Mouse (Mus musculus) heart, embryonic 10.5 days (tissue): ENCODE measurements around the gene Klkb1. TPM values are rescaled to one million over a fixed set of nuclear protein-coding genes. Genes with fewer than 3 reads are reported as not detected.

Source experiments
- DNase-seq: peaks from one replicate; pipeline ENCODE4 v3.0.0-alpha.2; 2017; ENCODE audit warnings: low spot score
- H3K27ac ChIP-seq: fragments of 300-500 bp; sonication (generic); 2 replicates; pipeline ENCODE4 v1.5.1; 2016; ENCODE audit warnings: mild to moderate bottlenecking
- H3K27me3 ChIP-seq: fragments of 300-500 bp; sonication (generic); 2 replicates; pipeline ENCODE4 v1.6.1; 2016; ENCODE audit warnings: mild to moderate bottlenecking; ENCODE audit not compliant: poor library complexity, insufficient read depth, severe bottlenecking
- H3K36me3 ChIP-seq: fragments of 300-500 bp; sonication (generic); 2 replicates; pipeline ENCODE4 v1.6.1; 2016; ENCODE audit warnings: mild to moderate bottlenecking, moderate library complexity
- H3K4me1 ChIP-seq: fragments of 300-500 bp; sonication (generic); 2 replicates; pipeline ENCODE4 v1.6.1; 2016; ENCODE audit warnings: mild to moderate bottlenecking
- H3K4me3 ChIP-seq: fragments of 300-500 bp; sonication (generic); 2 replicates; pipeline ENCODE4 v1.5.1; 2016; ENCODE audit warnings: mild to moderate bottlenecking, moderate library complexity
- H3K9me3 ChIP-seq: fragments of 300-500 bp; sonication (generic); 2 replicates; pipeline ENCODE4 v1.6.1; 2016; ENCODE audit warnings: mild to moderate bottlenecking, moderate library complexity
- WGBS: fragments of 180-500 bp; shearing (Covaris S2); methylation state at CpG from one replicate; pipeline ENCODE4 v1.1.7; 2016; 5-methylcytosine and 5-hydroxymethylcytosine counted together
- polyA plus RNA-seq: library from polyadenylated mRNA; unstranded; fragments of >200 nt; fragmentation: Nextera tagmentation; extraction: Ambion mirVana; gene quantifications from 2 replicates; pipeline ENCODE4 v1.2.1, GENCODE M21; 2016

Gene Klkb1
- polyA plus RNA-seq, 1 experiment from 2014 or later: not detected

GRCm38 (mm10) chr8:45308366-45308765 lies 13.7 kb upstream of the Klkb1 start, which contains the start of gene Gm45753:
Gene Gm45753, minus strand, starts transcription at chr8:45308466.
- Histone ChIP-seq H3K4me3 (no peak within 1 kb of the TSS), H3K36me3 (no peaks in the 10 kb centered on the region), H3K27me3 (no peaks in the 10 kb centered on the region), H3K9me3 (no peaks in the 10 kb centered on the region), H3K27ac (no peak within 1 kb of the TSS), H3K4me1 (no peaks in the 10 kb centered on the region)
- 92% methylated on average over 13 of the region's 13 CpGs for WGBS
- no peak for DNase-seq

GRCm38 (mm10) chr8:45305479-45305878 lies 10.8 kb upstream of the Klkb1 start:
- Histone ChIP-seq H3K9me3 (no peaks in the 10 kb centered on the region), H3K27me3 (no peaks in the 10 kb centered on the region), H3K27ac (no peak overlapping the region), H3K4me1 (no peaks in the 10 kb centered on the region), H3K36me3 (no peaks in the 10 kb centered on the region), H3K4me3 (no peak overlapping the region)
- 85% methylated on average over 1 of the region's 1 CpGs for whole genome bisulfite sequencing
- DNase-seq: no peak

GRCm38 (mm10) chr8:45304354-45304753 lies 9.7 kb upstream of the Klkb1 start:
- Histone ChIP-seq H3K27ac (no peak overlapping the region), H3K36me3 (no peaks in the 10 kb centered on the region), H3K4me3 (no peak overlapping the region), H3K27me3 (no peaks in the 10 kb centered on the region), H3K9me3 (no peaks in the 10 kb centered on the region), H3K4me1 (no peaks in the 10 kb centered on the region)
- DNase-seq: no peak
- WGBS: 77% methylated on average over 3 of the region's 3 CpGs

GRCm38 (mm10) chr8:45302390-45302789 lies 7.7 kb upstream of the Klkb1 start:
- Histone ChIP-seq H3K9me3 (no peaks in the 10 kb centered on the region), H3K4me3 (no peak overlapping the region), H3K27ac (no peak overlapping the region), H3K4me1 (no peaks in the 10 kb centered on the region), H3K27me3 (no peaks in the 10 kb centered on the region), H3K36me3 (no peaks in the 10 kb centered on the region)
- DNase-seq: no peak
- 82% methylated on average over 8 of the region's 8 CpGs for WGBS

GRCm38 (mm10) chr8:45295276-45295675 lies 617 bp upstream of the Klkb1 start:
- DNase-seq: no peak
- Histone ChIP-seq H3K9me3 (no peaks in the 10 kb centered on the region), H3K27me3 (no peaks in the 10 kb centered on the region), H3K27ac (no peak overlapping the region), H3K4me3 (no peak overlapping the region), H3K36me3 (no peaks in the 10 kb centered on the region), H3K4me1 (no peaks in the 10 kb centered on the region)
- WGBS: 84% methylated on average over 6 of the region's 6 CpGs

- WGBS: 83% methylated on average over 2 of the region's 2 CpGs
- Histone ChIP-seq H3K27ac (no peak overlapping the region), H3K9me3 (no peaks in the 10 kb centered on the region), H3K4me3 (no peak overlapping the region), H3K36me3 (no peaks in the 10 kb centered on the region), H3K27me3 (no peaks in the 10 kb centered on the region), H3K4me1 (no peaks in the 10 kb centered on the region)
- DNase-seq: no peak
Measured at GRCm38 (mm10) chr8:45291790-45292189, 2.9 kb downstream of the Klkb1 start.

GRCm38 (mm10) chr8:45281630-45282029 lies 13.0 kb downstream of the Klkb1 start:
- Histone ChIP-seq H3K27me3 (no peaks in the 10 kb centered on the region), H3K9me3 (no peaks in the 10 kb centered on the region), H3K27ac (no peak overlapping the region), H3K4me1 (no peaks in the 10 kb centered on the region), H3K4me3 (no peak overlapping the region), H3K36me3 (no peaks in the 10 kb centered on the region)
- 75% methylated on average over 8 of the region's 8 CpGs for WGBS
- DNase-seq: no peak

GRCm38 (mm10) chr8:45277453-45277852 lies 17.2 kb downstream of the Klkb1 start:
- Histone ChIP-seq H3K4me1 (no peaks in the 10 kb centered on the region), H3K27me3 (no peaks in the 10 kb centered on the region), H3K4me3 (no peak overlapping the region), H3K9me3 (no peaks in the 10 kb centered on the region), H3K27ac (no peak overlapping the region), H3K36me3 (no peaks in the 10 kb centered on the region)
- WGBS: 75% methylated on average over 3 of the region's 3 CpGs
- no peak for DNase-seq

- no peak for DNase-seq
- Histone ChIP-seq H3K4me3 (no peak overlapping the region), H3K4me1 (no peaks in the 10 kb centered on the region), H3K9me3 (no peaks in the 10 kb centered on the region), H3K27me3 (no peaks in the 10 kb centered on the region), H3K36me3 (no peaks in the 10 kb centered on the region), H3K27ac (no peak overlapping the region)
- WGBS: 84% methylated on average over 4 of the region's 4 CpGs
Measured at GRCm38 (mm10) chr8:45274317-45274716, 20.3 kb downstream of the Klkb1 start.

GRCm38 (mm10) chr8:45269056-45269455 lies 25.6 kb downstream of the Klkb1 start:
- DNase-seq: no peak

GRCm38 (mm10) chr8:45268485-45268884 lies 26.2 kb downstream of the Klkb1 start:
- Histone ChIP-seq H3K36me3 (no peaks in the 10 kb centered on the region), H3K4me1 (no peaks in the 10 kb centered on the region), H3K27me3 (no peaks in the 10 kb centered on the region), H3K9me3 (no peaks in the 10 kb centered on the region), H3K27ac (no peak overlapping the region), H3K4me3 (no peak overlapping the region)
- no peak for DNase-seq

More at GRCm38 (mm10) chr8:45269056-45269455, 25.6 kb downstream of the Klkb1 start:
- Histone ChIP-seq H3K27me3 (no peaks in the 10 kb centered on the region), H3K4me3 (no peak overlapping the region), H3K9me3 (no peaks in the 10 kb centered on the region), H3K4me1 (no peaks in the 10 kb centered on the region), H3K36me3 (no peaks in the 10 kb centered on the region), H3K27ac (no peak overlapping the region)

GRCm38 (mm10) chr8:45267611-45268391 lies 26.9 kb downstream of the Klkb1 start:
- H3K36me3 ChIP-seq: no peaks in the 10 kb centered on the region
- H3K9me3 ChIP-seq: no peaks in the 10 kb centered on the region
- no peaks in the 10 kb centered on the region for H3K4me1 ChIP-seq
- no peak overlapping the region for H3K27ac ChIP-seq
- 74% methylated on average over 4 of the region's 4 CpGs for WGBS
- no peaks in the 10 kb centered on the region for H3K27me3 ChIP-seq
- H3K4me3 ChIP-seq: no peak overlapping the region
- DNase-seq: no peak

- no peak for DNase-seq
- no peak overlapping the region for H3K27ac ChIP-seq
Measured at GRCm38 (mm10) chr8:45266993-45267392, 27.7 kb downstream of the Klkb1 start.

GRCm38 (mm10) chr8:45264918-45265317 lies 29.7 kb downstream of the Klkb1 start:
- Histone ChIP-seq H3K4me1 (no peaks in the 10 kb centered on the region), H3K36me3 (no peaks in the 10 kb centered on the region), H3K27ac (no peak overlapping the region), H3K4me3 (no peak overlapping the region), H3K9me3 (no peaks in the 10 kb centered on the region), H3K27me3 (no peaks in the 10 kb centered on the region)
- 72% methylated on average over 4 of the region's 4 CpGs for WGBS
- DNase-seq: no peak

More at GRCm38 (mm10) chr8:45266993-45267392, 27.7 kb downstream of the Klkb1 start:
- no peak overlapping the region for H3K4me3 ChIP-seq
- H3K27me3 ChIP-seq: no peaks in the 10 kb centered on the region
- H3K9me3 ChIP-seq: no peaks in the 10 kb centered on the region
- H3K4me1 ChIP-seq: no peaks in the 10 kb centered on the region
- 69% methylated on average over 8 of the region's 8 CpGs for whole genome bisulfite sequencing
- no peaks in the 10 kb centered on the region for H3K36me3 ChIP-seq
